35 mouse cellular contexts compared by ENCODE assay signal in the genomic region with DNA sequence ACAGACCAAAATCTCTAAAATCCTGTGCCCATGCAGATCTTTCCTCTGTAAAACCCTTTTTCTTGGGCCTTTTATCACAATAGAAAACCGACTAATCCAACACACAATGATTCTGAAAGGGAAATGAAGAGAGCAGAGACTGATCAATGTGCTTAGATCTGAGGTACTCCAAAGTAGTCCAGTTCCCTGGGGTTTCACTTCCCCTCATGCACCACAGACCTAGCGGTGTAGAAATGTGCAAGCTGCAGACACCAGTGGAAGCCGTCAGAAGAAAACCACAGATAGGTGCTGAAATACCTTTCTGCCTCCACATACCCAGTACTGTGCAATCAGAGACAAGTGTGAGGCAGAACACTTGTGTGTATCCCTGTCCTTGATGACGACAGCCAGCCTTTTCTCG.
"Had no signal": no experiment of that assay in that cellular context is flagged by ENCODE, and none has a peak within 500 bp of the region (broad histone marks: within the 10 kb centered on the region; RNA-seq: fewer than 3 reads in every experiment).

No protein-coding gene starts in this region.

- H3K4me2 ChIP-seq: heart, embryonic 11.5 days; heart, embryonic 12.5 days; heart, embryonic 13.5 days; heart, embryonic 15.5 days; hindbrain, embryonic 12.5 days; hindbrain, embryonic 13.5 days; hindbrain, embryonic 14.5 days; hindbrain, embryonic 15.5 days; intestine, embryonic 15.5 days; kidney, embryonic 15.5 days had no signal

- H3K9me3 ChIP-seq: heart, embryonic 10.5 days; heart, embryonic 12.5 days; heart, embryonic 13.5 days; heart, embryonic 15.5 days; hindbrain, embryonic 10.5 days; hindbrain, embryonic 12.5 days; hindbrain, embryonic 13.5 days; hindbrain, embryonic 15.5 days; intestine, embryonic 15.5 days; kidney, embryonic 15.5 days had no signal

- DNase-seq: heart, postnatal 10 days; heart, postnatal 14 days; heart, postnatal 36 days; heart, postnatal 4 days; kidney, adult 11 months; kidney, adult 18-20 months; kidney, adult 2 months; kidney, adult 8-10 months; kidney, adult 9 months; kidney, postnatal 10 days; kidney, postnatal 14 days; kidney, postnatal 25 days; kidney, postnatal 36 days; kidney, postnatal 4 days; layer of hippocampus, adult 9-11 months; layer of hippocampus, postnatal 36 days had no signal

- ATAC-seq: hindbrain, embryonic 16.5 days; hindbrain, postnatal 0 days; inflammation-experienced regulatory T-cells, adult 6 months; intestine, embryonic 15.5 days; intestine, embryonic 16.5 days; intestine, postnatal 0 days had no signal

- H3K4me3 ChIP-seq: heart, embryonic 10.5 days; heart, embryonic 12.5 days; heart, embryonic 13.5 days; heart, embryonic 15.5 days; hindbrain, embryonic 10.5 days; hindbrain, embryonic 12.5 days; hindbrain, embryonic 13.5 days; hindbrain, embryonic 15.5 days; intestine, embryonic 15.5 days; kidney, embryonic 15.5 days; left cerebral cortex, adult 2 months had no signal

- H3K4me1 ChIP-seq: heart, embryonic 10.5 days; heart, embryonic 15.5 days; hindbrain, embryonic 10.5 days; hindbrain, embryonic 12.5 days; hindbrain, embryonic 13.5 days; hindbrain, embryonic 15.5 days; intestine, embryonic 15.5 days; kidney, embryonic 15.5 days had no signal

- H3K27ac ChIP-seq: heart, embryonic 10.5 days; heart, embryonic 13.5 days; heart, embryonic 15.5 days; hindbrain, embryonic 10.5 days; hindbrain, embryonic 12.5 days; hindbrain, embryonic 13.5 days; hindbrain, embryonic 14.5 days; hindbrain, embryonic 15.5 days; hindbrain, postnatal 0 days; intestine, embryonic 15.5 days; kidney, embryonic 15.5 days; kidney, postnatal 0 days; left cerebral cortex, adult 2 months had no signal

- H3K36me3 ChIP-seq: heart, embryonic 10.5 days; heart, embryonic 12.5 days; heart, embryonic 13.5 days; heart, embryonic 15.5 days; hindbrain, embryonic 10.5 days; hindbrain, embryonic 12.5 days; hindbrain, embryonic 13.5 days; hindbrain, embryonic 15.5 days; intestine, embryonic 15.5 days; kidney, embryonic 15.5 days had no signal

- H3K9ac ChIP-seq: heart, embryonic 12.5 days; heart, embryonic 13.5 days; heart, embryonic 15.5 days; hindbrain, embryonic 12.5 days; hindbrain, embryonic 13.5 days; hindbrain, embryonic 14.5 days; hindbrain, embryonic 15.5 days; intestine, embryonic 15.5 days; kidney, embryonic 15.5 days had no signal

- H3K27me3 ChIP-seq: heart, embryonic 12.5 days; heart, embryonic 13.5 days; heart, embryonic 15.5 days; hindbrain, embryonic 12.5 days; hindbrain, embryonic 13.5 days; hindbrain, embryonic 15.5 days; intestine, embryonic 15.5 days; kidney, embryonic 15.5 days had no signal
